Mouse (Mus musculus) right cerebral cortex, postnatal 14 days (tissue): ENCODE results near the gene Mthfd2l.

ENCODE experiments used
- DNase-seq: peaks from one replicate; pipeline ENCODE4 v3.0.0; 2022

Mthfd2l gene

DNA sequence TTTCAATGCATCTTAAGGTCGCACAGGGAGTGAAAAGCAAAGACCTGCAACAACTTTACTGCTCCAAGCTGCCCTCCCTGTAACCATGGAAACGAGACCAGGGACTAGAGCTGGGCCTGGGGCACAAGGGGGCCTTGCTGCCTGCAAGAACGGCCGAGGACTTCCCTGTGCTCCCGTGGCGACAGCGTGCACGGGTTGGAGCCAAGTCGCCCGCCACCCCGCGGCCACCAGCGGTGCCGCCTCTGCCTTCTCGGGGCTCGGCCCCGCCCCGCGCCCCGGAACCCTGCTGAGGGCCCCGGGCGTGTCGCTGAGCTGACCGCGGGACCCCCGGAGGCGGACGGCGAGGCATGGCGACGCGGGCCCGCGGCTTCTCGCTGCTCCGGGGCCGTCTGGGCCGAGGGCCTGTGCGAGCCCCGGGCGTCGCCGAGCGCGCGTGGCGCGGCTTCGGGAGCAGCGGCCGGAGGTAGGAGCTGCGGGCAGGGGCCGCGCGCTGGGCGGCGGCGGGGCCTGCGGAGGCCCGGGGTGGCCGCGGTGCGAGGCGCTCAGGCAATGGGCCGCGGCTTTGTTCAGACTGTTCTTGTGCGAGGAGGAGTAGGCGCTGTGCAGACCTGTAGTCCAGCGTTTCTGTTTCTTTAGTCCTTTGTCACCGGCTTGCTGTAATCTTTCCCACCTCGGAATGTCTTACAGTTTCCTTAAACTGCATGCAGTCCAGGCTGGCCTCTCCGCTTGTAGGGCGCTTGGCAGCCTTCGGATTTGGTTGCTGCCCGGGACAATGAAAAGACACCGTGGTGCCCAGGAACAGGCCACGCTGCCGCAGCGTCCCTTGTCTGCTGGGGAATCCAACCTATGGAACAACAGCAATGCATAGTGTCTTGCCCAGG lies at the start of gene Mthfd2l:
Gene Mthfd2l (plus strand): TSS at position 147 of the 881 bp plus-strand sequence.
- DNase-seq: peak; percentile 75

- no peak for DNase-seq
Observed at GRCm38 (mm10) chr5:90881682-90882081, 49.2 kb upstream of the Mthfd2l start.

DNA sequence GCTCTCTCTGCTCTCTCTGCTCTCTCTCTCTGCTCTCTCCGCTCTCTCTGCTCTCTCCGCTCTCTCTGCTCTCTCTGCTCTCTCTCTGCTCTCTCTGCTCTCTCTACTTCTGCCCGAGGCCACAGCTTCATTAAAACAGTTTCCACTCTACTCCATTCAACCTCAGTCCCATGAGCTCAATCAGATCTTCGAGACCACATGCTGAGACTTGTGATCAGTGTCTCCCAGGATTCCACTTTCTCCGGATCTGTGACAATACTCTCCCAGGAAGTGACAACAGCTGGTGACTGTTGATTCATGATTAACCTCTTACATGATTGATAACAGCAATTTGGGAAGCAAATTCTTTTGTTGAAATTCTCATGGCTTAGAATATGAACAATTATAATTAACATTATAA lies 48.8 kb upstream of the Mthfd2l start:
- no peak for DNase-seq

DNA sequence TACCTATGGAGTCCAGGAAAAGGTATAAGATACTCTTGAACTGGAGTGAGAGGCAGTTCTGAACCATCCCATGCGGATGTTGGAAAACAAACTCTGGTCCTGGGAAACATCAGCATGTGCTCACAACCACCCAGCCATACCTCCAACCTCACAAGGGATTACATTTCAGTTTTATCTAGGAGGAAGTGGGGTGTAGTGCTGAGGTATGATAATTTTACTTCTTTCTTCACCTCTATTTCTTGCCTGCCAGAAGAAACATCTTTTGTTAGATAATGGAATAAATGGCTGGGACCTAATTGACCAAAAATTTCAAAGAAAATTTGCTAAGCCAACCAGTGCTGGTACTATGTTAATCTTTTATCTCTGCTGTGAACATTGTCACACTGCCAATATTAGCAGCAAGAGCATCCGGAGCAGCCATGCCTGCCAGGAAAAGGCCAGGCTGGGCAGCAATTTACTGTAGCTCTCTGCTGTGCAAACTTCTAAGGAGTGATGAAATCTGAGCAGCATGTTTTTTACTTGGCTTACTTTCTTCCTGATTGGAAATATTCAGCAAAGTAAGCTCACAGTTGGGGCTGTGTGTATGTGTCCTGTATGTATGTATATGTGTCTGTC lies 46.2 kb upstream of the Mthfd2l start:
- DNase-seq: no peak

GRCm38 (mm10) chr5:90888661-90889060 lies 42.3 kb upstream of the Mthfd2l start:
- no peak for DNase-seq

GRCm38 (mm10) chr5:90890519-90891463 lies 40.1 kb upstream of the Mthfd2l start, which contains the start of gene Cxcl1:
Gene Cxcl1 (plus strand): TSS chr5:90891241.
- peak; percentile 17 for DNase-seq

DNA sequence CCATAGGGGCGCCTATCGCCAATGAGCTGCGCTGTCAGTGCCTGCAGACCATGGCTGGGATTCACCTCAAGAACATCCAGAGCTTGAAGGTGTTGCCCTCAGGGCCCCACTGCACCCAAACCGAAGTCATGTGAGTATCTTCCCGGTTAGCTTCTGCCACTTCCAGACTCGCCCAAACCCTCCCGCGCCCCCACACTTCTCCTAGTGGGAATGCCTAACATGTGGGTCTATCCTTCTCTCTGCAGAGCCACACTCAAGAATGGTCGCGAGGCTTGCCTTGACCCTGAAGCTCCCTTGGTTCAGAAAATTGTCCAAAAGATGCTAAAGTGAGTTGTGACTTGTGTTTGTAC lies 39.5 kb upstream of the Mthfd2l start:
- peak; percentile 5 for DNase-seq

GRCm38 (mm10) chr5:90894231-90894630 lies 36.7 kb upstream of the Mthfd2l start:
- no peak for DNase-seq

- no peak for DNase-seq
Observed at GRCm38 (mm10) chr5:90897429-90897828, 33.5 kb upstream of the Mthfd2l start.

DNA sequence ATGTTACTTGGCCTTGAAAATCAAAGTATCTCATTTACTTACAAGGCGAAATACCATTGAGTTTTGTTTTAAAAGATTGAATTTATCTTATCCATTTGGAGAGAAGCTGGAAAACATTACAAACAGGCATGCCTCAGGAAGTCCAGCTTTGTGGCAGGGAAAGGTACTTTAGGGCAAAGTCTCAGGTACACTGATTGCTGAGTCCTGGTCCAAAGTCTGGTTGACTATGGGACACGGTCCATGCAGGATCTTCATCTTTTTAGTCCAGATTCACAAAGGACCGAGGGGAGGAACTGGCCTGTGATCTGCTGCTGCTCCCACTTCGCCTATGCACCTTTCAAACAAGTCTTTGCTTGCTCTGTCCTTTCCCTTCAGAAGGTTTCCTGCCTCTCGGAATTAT lies 31.6 kb upstream of the Mthfd2l start:
- no peak for DNase-seq

DNA sequence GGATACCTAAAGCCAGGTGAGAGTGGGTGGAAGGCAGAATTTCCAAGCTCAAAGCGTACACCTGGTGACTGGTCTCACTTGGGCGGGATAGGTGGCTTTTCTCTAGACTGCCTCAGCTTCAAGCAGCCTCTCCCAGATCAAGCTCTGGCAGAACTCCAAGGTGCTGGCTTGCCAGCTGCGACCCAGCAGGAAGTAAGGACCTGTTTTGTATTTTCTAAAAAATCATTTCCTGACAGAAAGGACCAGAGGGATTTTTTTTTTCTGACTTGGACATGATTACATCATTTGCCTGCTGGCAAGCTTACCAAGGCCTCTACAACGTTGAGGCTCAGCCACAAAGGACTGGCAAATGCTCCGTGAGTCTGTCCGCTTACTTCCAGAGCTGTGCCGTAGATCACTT lies 30.8 kb upstream of the Mthfd2l start:
- DNase-seq: peak; percentile 7

DNA sequence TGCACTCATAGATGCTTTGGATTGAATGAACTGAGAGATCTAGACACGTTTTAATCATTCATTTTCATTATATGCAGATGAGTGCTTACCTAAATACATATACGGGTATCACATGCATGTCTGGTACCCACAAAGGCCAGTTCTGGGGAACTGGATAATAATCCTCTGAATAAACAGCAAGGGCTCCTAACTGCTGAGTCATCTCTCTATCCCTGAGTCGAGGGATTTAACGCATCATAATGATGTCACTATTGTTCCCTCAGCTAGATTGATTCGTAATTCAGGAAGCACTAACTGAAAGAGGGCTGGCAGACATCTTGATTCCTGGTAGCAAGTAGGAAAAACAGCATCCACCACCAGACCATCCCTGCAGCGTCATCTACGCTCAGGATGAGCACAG lies 30.2 kb upstream of the Mthfd2l start:
- no peak for DNase-seq

- peak; percentile 6 for DNase-seq
Observed at GRCm38 (mm10) chr5:90902380-90903260, 28.3 kb upstream of the Mthfd2l start.

- DNase-seq: no peak
Observed at GRCm38 (mm10) chr5:90903339-90904020, 27.4 kb upstream of the Mthfd2l start, which contains the start of gene Cxcl2. Gene Cxcl2 (plus strand): TSS chr5:90903871.

DNA sequence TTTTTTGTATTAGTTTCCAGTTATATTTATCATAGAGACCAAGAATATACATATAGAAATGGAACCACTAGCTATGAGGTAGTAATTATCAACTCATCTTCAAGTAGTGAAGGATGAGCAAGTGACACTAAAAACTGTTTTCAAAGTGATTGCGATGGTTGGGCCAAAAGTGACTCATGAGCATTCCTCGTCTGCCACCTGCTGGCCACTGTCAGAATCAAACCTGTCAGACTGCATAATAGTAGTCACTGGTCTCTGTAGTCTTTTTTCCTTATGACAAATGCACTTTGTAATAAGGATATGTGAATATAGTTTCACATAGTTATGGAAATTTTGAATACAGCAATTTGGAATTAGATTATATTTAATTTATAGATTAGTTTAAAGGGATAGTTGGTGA lies 21.9 kb upstream of the Mthfd2l start:
- DNase-seq: peak; percentile 72

DNA sequence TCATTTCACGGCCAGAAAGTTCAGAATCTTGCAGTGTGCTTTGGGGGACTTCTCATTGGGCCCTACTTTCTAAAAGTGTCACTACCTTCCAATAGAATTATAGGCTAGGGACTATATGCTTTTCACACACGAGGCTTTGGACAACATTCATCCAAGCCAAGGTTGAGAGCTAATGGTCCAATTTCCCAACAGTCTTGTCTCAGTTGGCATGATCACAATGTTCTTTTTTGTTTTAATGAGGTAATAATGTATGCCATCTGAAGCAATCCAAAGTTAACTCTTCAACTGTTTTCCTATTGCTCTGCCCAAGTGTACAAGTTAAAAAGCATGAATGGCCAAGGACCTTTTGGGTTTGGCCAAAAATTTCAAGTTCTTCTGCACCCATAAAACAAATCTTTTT lies 11.4 kb upstream of the Mthfd2l start:
- no peak for DNase-seq

- DNase-seq: no peak
Observed at GRCm38 (mm10) chr5:90922958-90923357, 8.0 kb upstream of the Mthfd2l start.

DNA sequence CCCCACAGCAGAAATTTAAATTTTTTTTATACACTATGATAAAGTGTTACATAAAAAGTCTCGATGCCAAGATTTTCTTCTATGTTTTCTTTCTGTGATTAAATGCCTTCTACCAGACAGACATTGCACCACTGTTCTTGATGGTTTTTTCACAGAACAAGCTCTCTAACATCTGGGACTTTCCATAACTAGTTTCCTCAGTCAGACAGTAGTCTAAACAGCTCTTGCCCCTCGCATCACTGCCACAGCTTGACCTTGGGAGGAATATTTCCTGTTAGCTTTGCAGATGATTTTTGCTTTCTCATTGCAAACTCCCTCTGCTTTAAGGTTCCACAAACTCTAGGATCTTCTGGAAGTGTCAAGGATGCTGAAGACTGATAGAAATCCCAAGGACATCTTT lies 371 bp upstream of the Mthfd2l start:
- no peak for DNase-seq

- no peak for DNase-seq
Observed at GRCm38 (mm10) chr5:90931911-90932310, 994 bp downstream of the Mthfd2l start.

GRCm38 (mm10) chr5:90936706-90937105 lies 5.8 kb downstream of the Mthfd2l start:
- no peak for DNase-seq

DNA sequence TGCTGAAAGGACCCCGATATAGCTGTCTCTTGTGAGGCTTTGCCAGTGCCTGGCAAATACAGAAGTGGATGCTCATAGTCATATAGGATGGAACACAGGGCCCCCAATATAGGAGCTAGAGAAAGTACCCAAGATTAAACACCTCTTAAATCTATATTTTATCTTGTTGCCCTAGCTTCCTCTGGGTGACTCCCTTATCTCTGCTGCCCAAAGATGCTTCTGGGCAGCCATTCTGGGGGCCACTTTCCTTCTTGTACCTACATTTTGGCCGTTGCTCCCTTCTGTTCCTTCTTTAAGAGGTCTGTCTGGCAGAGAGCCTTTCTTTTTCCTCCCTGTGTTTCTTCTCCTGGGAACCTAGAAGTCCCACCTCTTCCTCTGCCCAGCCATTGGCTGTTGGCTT lies 14.5 kb downstream of the Mthfd2l start:
- DNase-seq: no peak

GRCm38 (mm10) chr5:90949499-90949898 lies 18.6 kb downstream of the Mthfd2l start:
- DNase-seq: no peak
